Mouse (Mus musculus): Measurements from ENCODE around the gene Mettl7a3. TPM values are rescaled to one million over a fixed set of nuclear protein-coding genes. Genes with fewer than 3 reads are reported as not detected.
"Not testable (repeated sequence)": the region's sequence is repeated elsewhere in the genome, so short reads cannot be mapped to it uniquely, and the experiment has no call there.

The Mettl7a3 gene
- polyA plus RNA-seq, 1 experiment from 2014 or later = not detected

GRCm38 (mm10) chr15:100352711-100353250 lies 18.1 kb downstream of the Mettl7a3 start, which contains the start of the genes Methig1 and Mettl7a2:
TSS of gene Methig1 (plus strand) at chr15:100353149.
TSS of gene Mettl7a2 (plus strand) at chr15:100353200.
- ATAC-seq = no peak
- H3K27me3 ChIP-seq (ENCODE audit: insufficient read depth, low read length) = no peaks in the 10 kb centered on the region
- H3K4me3 ChIP-seq (ENCODE audit: low read depth, low read length) = no peak within 1 kb of the TSS
- H3K36me3 ChIP-seq (replicated peaks; ENCODE audit: insufficient read depth, low read length) = no peaks in the 10 kb centered on the region
- no peak within 1 kb of the TSS for H3K27ac ChIP-seq (ENCODE audit: low read depth)
- TF ChIP-seq EP300 (IDR thresholded peaks at IDR 0.05; ENCODE audit: low read depth) (no peak), CTCF (IDR thresholded peaks at IDR 0.05; ENCODE audit: low read depth) (no peak)
- no peak for DNase-seq
- H3K4me2 ChIP-seq (ENCODE audit: low read depth, low read length) = no peak within 1 kb of the TSS
- H3K9ac ChIP-seq (replicated peaks) = no peak within 1 kb of the TSS
- 79% methylated on average over 10 of the region's 10 CpGs for WGBS (ENCODE audit: insufficient replicate concordance)
- peaks cover 4% of the 10 kb centered on the region; the same call in 1 of the 2 replicates for H3K4me1 ChIP-seq (ENCODE audit: insufficient read depth)
- H3K9me3 ChIP-seq (ENCODE audit: low read length) = no peaks in the 10 kb centered on the region

GRCm38 (mm10) chr15:100353399-100353798 lies 18.7 kb downstream of the Mettl7a3 start:
- not testable (repeated sequence) for H3K4me2 ChIP-seq (ENCODE audit: low read depth, low read length); ATAC-seq; H3K9me3 ChIP-seq (ENCODE audit: low read length); DNase-seq; H3K36me3 ChIP-seq (replicated peaks; ENCODE audit: insufficient read depth, low read length); H3K4me1 ChIP-seq (ENCODE audit: insufficient read depth); H3K27me3 ChIP-seq (ENCODE audit: insufficient read depth, low read length); H3K9ac ChIP-seq (replicated peaks); H3K4me3 ChIP-seq (ENCODE audit: low read depth, low read length); H3K27ac ChIP-seq (ENCODE audit: low read depth)
- WGBS (ENCODE audit: insufficient replicate concordance) = 89% methylated on average over 10 of the region's 22 CpGs

GRCm38 (mm10) chr15:100355876-100356275 lies 21.1 kb downstream of the Mettl7a3 start:
- no peaks in the 10 kb centered on the region for H3K36me3 ChIP-seq (replicated peaks; ENCODE audit: insufficient read depth, low read length)
- WGBS (ENCODE audit: insufficient replicate concordance) = 63% methylated on average over 5 of the region's 5 CpGs
- H3K4me2 ChIP-seq (ENCODE audit: low read depth, low read length) = no peak overlapping the region
- H3K4me1 ChIP-seq (ENCODE audit: insufficient read depth) = peaks cover 4% of the 10 kb centered on the region; the same call in 1 of the 2 replicates
- ATAC-seq (no peak), DNase-seq (no peak)
- H3K27ac ChIP-seq (ENCODE audit: low read depth) = no peak overlapping the region
- H3K27me3 ChIP-seq (ENCODE audit: insufficient read depth, low read length) = no peaks in the 10 kb centered on the region
- TF ChIP-seq EP300 (IDR thresholded peaks at IDR 0.05; ENCODE audit: low read depth) (no peak), CTCF (IDR thresholded peaks at IDR 0.05; ENCODE audit: low read depth) (no peak)
- H3K4me3 ChIP-seq (ENCODE audit: low read depth, low read length) = no peak overlapping the region
- H3K9ac ChIP-seq (replicated peaks) = no peak overlapping the region
- no peaks in the 10 kb centered on the region for H3K9me3 ChIP-seq (ENCODE audit: low read length)

DNA sequence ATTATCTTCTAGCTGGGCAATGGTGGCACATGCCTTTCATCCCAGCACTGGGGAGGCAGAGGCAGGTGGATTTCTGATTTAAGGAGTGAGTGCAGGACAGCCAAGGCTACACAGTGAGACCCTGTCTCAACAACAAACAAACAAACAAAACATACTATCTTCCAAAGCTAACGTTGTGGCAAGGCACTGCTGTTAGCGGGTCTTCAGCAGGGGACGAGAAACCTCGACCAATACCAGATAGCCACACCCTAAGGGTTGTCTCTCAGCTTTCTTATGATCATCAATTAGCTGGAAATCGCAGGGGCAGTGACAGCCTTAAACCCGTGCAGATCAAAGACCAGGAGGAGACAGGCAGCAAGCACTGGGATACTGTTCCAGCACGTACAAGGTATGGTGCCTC lies 29.5 kb downstream of the Mettl7a3 start, which contains the start of gene Higd1c:
TSS of gene Higd1c (plus strand) at position 301 of the 400 bp plus-strand sequence.
- ATAC-seq (no peak), DNase-seq (no peak)
- WGBS (ENCODE audit: insufficient replicate concordance) = 67% methylated on average over 7 of the region's 7 CpGs
- H3K4me1 ChIP-seq (ENCODE audit: insufficient read depth) = no peaks in the 10 kb centered on the region
- no peak within 1 kb of the TSS for H3K9ac ChIP-seq (replicated peaks)
- no peaks in the 10 kb centered on the region for H3K27me3 ChIP-seq (ENCODE audit: insufficient read depth, low read length)
- no peak within 1 kb of the TSS for H3K4me3 ChIP-seq (ENCODE audit: low read depth, low read length)
- H3K27ac ChIP-seq (ENCODE audit: low read depth) = no peak within 1 kb of the TSS
- TF ChIP-seq CTCF (IDR thresholded peaks at IDR 0.05; ENCODE audit: low read depth) (no peak), EP300 (IDR thresholded peaks at IDR 0.05; ENCODE audit: low read depth) (no peak)
- no peak within 1 kb of the TSS for H3K4me2 ChIP-seq (ENCODE audit: low read depth, low read length)
- H3K9me3 ChIP-seq (ENCODE audit: low read length) = peaks cover 5% of the 10 kb centered on the region; the same call in 1 of the 2 replicates
- no peaks in the 10 kb centered on the region for H3K36me3 ChIP-seq (replicated peaks; ENCODE audit: insufficient read depth, low read length)

DNA sequence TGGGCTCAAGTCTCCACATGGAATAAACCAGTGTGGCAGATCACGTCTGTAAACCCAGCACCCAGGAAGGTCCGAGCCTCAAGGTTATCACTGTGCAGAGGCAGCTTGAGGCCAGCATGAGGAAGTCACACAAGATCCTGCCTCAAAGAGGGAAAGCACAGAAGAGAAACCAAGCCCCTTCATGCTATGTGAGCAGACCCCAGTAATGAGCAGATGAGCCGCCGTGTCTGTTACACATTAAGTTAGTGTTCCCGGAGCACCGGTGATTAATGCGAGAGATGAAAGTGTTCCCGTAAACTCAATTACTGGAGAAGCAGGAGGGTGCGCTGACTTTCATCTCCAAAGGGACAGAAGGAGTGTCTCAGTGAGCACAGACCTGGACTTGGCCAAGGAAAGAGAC lies 31.2 kb downstream of the Mettl7a3 start:
- 76% methylated on average over 9 of the region's 9 CpGs for WGBS (ENCODE audit: insufficient replicate concordance)
- not testable (repeated sequence) for H3K36me3 ChIP-seq (replicated peaks; ENCODE audit: insufficient read depth, low read length); H3K4me3 ChIP-seq (ENCODE audit: low read depth, low read length); H3K4me2 ChIP-seq (ENCODE audit: low read depth, low read length); H3K27ac ChIP-seq (ENCODE audit: low read depth); H3K9ac ChIP-seq (replicated peaks); DNase-seq; H3K4me1 ChIP-seq (ENCODE audit: insufficient read depth); H3K9me3 ChIP-seq (ENCODE audit: low read length); H3K27me3 ChIP-seq (ENCODE audit: insufficient read depth, low read length); ATAC-seq

DNA sequence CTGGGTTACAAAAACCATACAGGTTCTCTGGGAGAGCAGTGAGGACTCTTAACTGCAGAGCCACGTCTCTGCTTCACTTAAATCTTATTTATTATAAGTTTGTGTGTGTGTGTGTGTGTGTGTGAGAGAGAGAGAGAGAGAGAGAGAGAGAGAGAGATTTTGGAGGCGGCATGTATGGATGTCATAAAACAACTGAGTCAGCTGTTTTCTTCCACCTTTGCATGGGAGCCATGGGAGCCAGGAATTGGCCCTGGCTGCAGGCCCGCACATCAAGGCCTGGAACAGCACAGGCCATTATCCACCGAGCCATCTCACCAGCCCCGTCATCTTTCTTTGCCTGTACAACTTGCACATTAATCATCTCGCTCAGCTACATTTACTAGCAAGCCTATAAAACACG lies 32.4 kb downstream of the Mettl7a3 start:
- ATAC-seq (no peak), DNase-seq (no peak)
- H3K27ac ChIP-seq (ENCODE audit: low read depth) = no peak overlapping the region
- no peak overlapping the region for H3K4me3 ChIP-seq (ENCODE audit: low read depth, low read length)
- no peak overlapping the region for H3K9ac ChIP-seq (replicated peaks)
- H3K27me3 ChIP-seq (ENCODE audit: insufficient read depth, low read length) = no peaks in the 10 kb centered on the region
- TF ChIP-seq CTCF (IDR thresholded peaks at IDR 0.05; ENCODE audit: low read depth) (no peak), EP300 (IDR thresholded peaks at IDR 0.05; ENCODE audit: low read depth) (no peak)
- H3K36me3 ChIP-seq (replicated peaks; ENCODE audit: insufficient read depth, low read length) = no peaks in the 10 kb centered on the region
- WGBS (ENCODE audit: insufficient replicate concordance) = 76% methylated on average over 7 of the region's 7 CpGs
- H3K4me1 ChIP-seq (ENCODE audit: insufficient read depth) = no peaks in the 10 kb centered on the region
- peaks cover 5% of the 10 kb centered on the region; the same call in 1 of the 2 replicates for H3K9me3 ChIP-seq (ENCODE audit: low read length)
- no peak overlapping the region for H3K4me2 ChIP-seq (ENCODE audit: low read depth, low read length)

GRCm38 (mm10) chr15:100375066-100375465 lies 40.3 kb downstream of the Mettl7a3 start:
- ATAC-seq (no peak), DNase-seq (peak; percentile 64)
- TF ChIP-seq CTCF (IDR thresholded peaks at IDR 0.05; ENCODE audit: low read depth) (peak; percentile 70), EP300 (IDR thresholded peaks at IDR 0.05; ENCODE audit: low read depth) (no peak)
- H3K27me3 ChIP-seq (ENCODE audit: insufficient read depth, low read length) = no peaks in the 10 kb centered on the region
- no peaks in the 10 kb centered on the region for H3K36me3 ChIP-seq (replicated peaks; ENCODE audit: insufficient read depth, low read length)
- 34% methylated on average over 5 of the region's 5 CpGs for WGBS (ENCODE audit: insufficient replicate concordance)
- no peaks in the 10 kb centered on the region for H3K9me3 ChIP-seq (ENCODE audit: low read length)
- H3K4me2 ChIP-seq (ENCODE audit: low read depth, low read length) = no peak overlapping the region
- H3K4me3 ChIP-seq (ENCODE audit: low read depth, low read length) = no peak overlapping the region
- H3K9ac ChIP-seq (replicated peaks) = no peak overlapping the region
- H3K27ac ChIP-seq (ENCODE audit: low read depth) = no peak overlapping the region
- H3K4me1 ChIP-seq (ENCODE audit: insufficient read depth) = no peaks in the 10 kb centered on the region

Measured in liver, postnatal 0 days (tissue).